Mouse (Mus musculus): ENCODE data around the gene Mlx. TPM values are rescaled to one million over a fixed set of nuclear protein-coding genes. Genes with fewer than 3 reads are reported as not detected.
A peak's percentile ranks its signal among the peaks of the same experiment; 100 is the strongest.

Mlx gene
- polyA plus RNA-seq, 1 experiment from 2014 or later = 42.8 TPM

DNA sequence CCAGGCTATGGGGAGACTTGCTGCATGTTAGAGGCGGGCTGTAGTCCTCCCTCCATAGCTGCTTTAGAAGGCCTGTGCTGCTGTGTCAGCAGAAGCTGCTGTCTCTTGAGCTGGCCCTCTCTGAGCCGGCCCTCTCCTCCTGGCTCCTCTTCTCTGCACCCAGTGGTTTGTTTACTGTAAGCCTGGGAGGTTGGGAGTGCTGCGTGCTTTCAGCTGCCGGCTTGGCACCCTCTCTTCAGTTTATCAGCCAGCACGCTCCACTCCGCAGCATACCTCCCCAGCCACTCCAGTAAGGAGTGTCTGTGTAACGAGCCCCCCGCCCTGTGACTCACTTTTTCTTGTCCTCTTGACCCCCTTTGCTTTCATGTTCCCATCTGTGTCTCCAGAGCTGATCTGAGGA is 30.2 kb upstream of the Mlx start:
- 64% methylated on average over 8 of the region's 8 CpGs for WGBS
- peaks cover 15% of the 10 kb centered on the region for H3K36me3 ChIP-seq
- no peak overlapping the region for H3K27ac ChIP-seq

GRCm38 (mm10) chr11:101057860-101058259 is 29.2 kb upstream of the Mlx start:
- Histone ChIP-seq H3K36me3 (peaks cover 21% of the 10 kb centered on the region), H3K9ac (no peak overlapping the region)
- ATAC-seq (ENCODE audit: insufficient number of reproducible peaks, insufficient read depth, low FRiP score, low TSS enrichment) = no peak

More for the DNA sequence above, 30.2 kb upstream of the Mlx start:
- no peak overlapping the region for H3K4me2 ChIP-seq (replicated peaks)
- H3K9me3 ChIP-seq = 0 out of 2 replicates have a peak, but pooled peaks cover 6% of the 10 kb centered on the region
- no peak for ATAC-seq (ENCODE audit: insufficient number of reproducible peaks, insufficient read depth, low FRiP score, low TSS enrichment)
- H3K9ac ChIP-seq = no peak overlapping the region
- H3K4me1 ChIP-seq = peaks cover 9% of the 10 kb centered on the region; the same call in 1 of the 2 replicates
- no peaks in the 10 kb centered on the region for H3K27me3 ChIP-seq
- no peak overlapping the region for H3K4me3 ChIP-seq

GRCm38 (mm10) chr11:101058726-101059125 is 28.4 kb upstream of the Mlx start:
- Histone ChIP-seq H3K9me3 (0 out of 2 replicates have a peak, but pooled peaks cover 3% of the 10 kb centered on the region), H3K4me1 (peaks cover 24% of the 10 kb centered on the region), H3K4me2 (replicated peaks) (no peak overlapping the region), H3K9ac (no peak overlapping the region), H3K27ac (no peak overlapping the region), H3K4me3 (no peak overlapping the region), H3K27me3 (no peaks in the 10 kb centered on the region), H3K36me3 (peaks cover 22% of the 10 kb centered on the region)
- no peak for ATAC-seq (ENCODE audit: insufficient number of reproducible peaks, insufficient read depth, low FRiP score, low TSS enrichment)
- WGBS = 75% methylated on average over 5 of the region's 5 CpGs

More at GRCm38 (mm10) chr11:101057860-101058259, 29.2 kb upstream of the Mlx start:
- Histone ChIP-seq H3K27me3 (no peaks in the 10 kb centered on the region), H3K9me3 (0 out of 2 replicates have a peak, but pooled peaks cover 6% of the 10 kb centered on the region), H3K27ac (no peak overlapping the region), H3K4me2 (replicated peaks) (no peak overlapping the region), H3K4me1 (peaks cover 16% of the 10 kb centered on the region), H3K4me3 (no peak overlapping the region)
- WGBS = 37% methylated on average over 5 of the region's 5 CpGs

DNA sequence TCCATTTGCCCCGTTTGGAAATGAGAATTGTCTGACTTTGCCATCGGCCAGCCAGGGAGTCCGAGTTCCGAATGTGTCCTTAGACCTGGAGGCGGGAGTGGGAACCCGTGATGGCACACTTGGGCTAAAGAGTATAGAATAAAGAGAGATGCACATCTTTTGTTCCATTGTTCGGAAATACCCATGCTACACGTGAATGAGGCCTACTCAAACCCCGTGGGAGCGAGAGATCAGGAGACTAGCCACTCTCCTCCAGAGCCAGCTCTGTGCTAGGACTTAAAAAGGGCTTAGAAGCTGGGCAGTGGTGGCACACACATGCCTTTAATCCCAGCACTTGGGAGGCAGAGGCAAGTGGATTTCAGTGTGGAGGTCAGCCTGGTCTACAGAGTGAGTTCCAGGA is 27.6 kb upstream of the Mlx start:
- 84% methylated on average over 10 of the region's 10 CpGs for WGBS
- Histone ChIP-seq H3K36me3 (peaks cover 25% of the 10 kb centered on the region), H3K4me2 (replicated peaks) (no peak overlapping the region), H3K9me3 (no peaks in the 10 kb centered on the region), H3K27me3 (no peaks in the 10 kb centered on the region), H3K27ac (peak overlapping the region; percentile 82), H3K4me3 (no peak overlapping the region), H3K4me1 (peaks cover 31% of the 10 kb centered on the region), H3K9ac (no peak overlapping the region)
- ATAC-seq (ENCODE audit: insufficient number of reproducible peaks, insufficient read depth, low FRiP score, low TSS enrichment) = no peak

- Histone ChIP-seq H3K36me3 (peaks cover 22% of the 10 kb centered on the region), H3K27ac (peak overlapping the region; percentile 82), H3K27me3 (no peaks in the 10 kb centered on the region), H3K9ac (no peak overlapping the region), H3K4me3 (no peak overlapping the region), H3K4me2 (replicated peaks) (no peak overlapping the region), H3K9me3 (no peaks in the 10 kb centered on the region), H3K4me1 (peaks cover 31% of the 10 kb centered on the region)
- ATAC-seq (ENCODE audit: insufficient number of reproducible peaks, insufficient read depth, low FRiP score, low TSS enrichment) = no peak
- 57% methylated on average over 8 of the region's 8 CpGs for WGBS
Measured at GRCm38 (mm10) chr11:101060126-101060525, 27.0 kb upstream of the Mlx start.

- Histone ChIP-seq H3K9me3 (no peaks in the 10 kb centered on the region), H3K27me3 (no peaks in the 10 kb centered on the region), H3K9ac (no peak overlapping the region), H3K4me2 (replicated peaks) (no peak overlapping the region), H3K36me3 (peaks cover 16% of the 10 kb centered on the region; the same call in 1 of the 2 replicates), H3K4me1 (peaks cover 31% of the 10 kb centered on the region), H3K27ac (no peak overlapping the region), H3K4me3 (no peak overlapping the region)
- no peak for ATAC-seq (ENCODE audit: insufficient number of reproducible peaks, insufficient read depth, low FRiP score, low TSS enrichment)
- WGBS = 82% methylated on average over 5 of the region's 5 CpGs
Measured at GRCm38 (mm10) chr11:101061049-101061448, 26.0 kb upstream of the Mlx start.

GRCm38 (mm10) chr11:101062165-101062884 is 24.8 kb upstream of the Mlx start:
- peaks cover 16% of the 10 kb centered on the region; the same call in 1 of the 2 replicates for H3K36me3 ChIP-seq
- no peak for ATAC-seq (ENCODE audit: insufficient number of reproducible peaks, insufficient read depth, low FRiP score, low TSS enrichment)
- no peaks in the 10 kb centered on the region for H3K27me3 ChIP-seq
- H3K9ac ChIP-seq = no peak overlapping the region
- no peak overlapping the region for H3K27ac ChIP-seq
- WGBS = 83% methylated on average over 12 of the region's 12 CpGs
- no peak overlapping the region for H3K4me3 ChIP-seq
- H3K4me1 ChIP-seq = peaks cover 31% of the 10 kb centered on the region
- H3K9me3 ChIP-seq = no peaks in the 10 kb centered on the region
- no peak overlapping the region for H3K4me2 ChIP-seq (replicated peaks)

GRCm38 (mm10) chr11:101062971-101063675 is 24.0 kb upstream of the Mlx start:
- Histone ChIP-seq H3K27me3 (no peaks in the 10 kb centered on the region), H3K4me2 (replicated peaks) (no peak overlapping the region), H3K9ac (no peak overlapping the region), H3K27ac (peak overlapping the region; percentile 86), H3K4me3 (no peak overlapping the region), H3K4me1 (peaks cover 31% of the 10 kb centered on the region), H3K9me3 (no peaks in the 10 kb centered on the region), H3K36me3 (peaks cover 16% of the 10 kb centered on the region; the same call in 1 of the 2 replicates)
- WGBS = 73% methylated on average over 14 of the region's 14 CpGs
- no peak; the same call in 1 of the 2 replicates for ATAC-seq (ENCODE audit: insufficient number of reproducible peaks, insufficient read depth, low FRiP score, low TSS enrichment)

- H3K4me3 ChIP-seq = no peak overlapping the region
Measured at GRCm38 (mm10) chr11:101063676-101064327, 23.3 kb upstream of the Mlx start.

DNA sequence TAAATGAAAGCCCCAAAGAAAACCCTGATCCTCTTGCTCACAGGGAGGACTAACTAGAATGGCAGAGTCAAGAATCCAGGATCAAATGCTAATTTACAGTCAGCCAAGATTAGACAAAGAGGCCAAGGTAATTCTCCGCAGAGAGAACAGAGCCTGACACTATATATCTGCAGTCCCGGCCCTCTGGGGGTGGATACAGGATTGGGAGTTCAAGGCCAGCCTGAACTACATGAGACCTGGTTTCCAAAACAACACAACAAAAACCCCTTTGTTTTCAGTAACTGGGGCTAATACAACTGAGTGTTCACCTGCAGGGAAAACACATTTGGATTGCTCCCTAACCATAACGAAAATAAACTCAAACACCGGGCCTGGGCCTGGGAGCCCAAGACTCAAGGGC is 22.6 kb upstream of the Mlx start:
- 68% methylated on average over 4 of the region's 4 CpGs for WGBS
- no peaks in the 10 kb centered on the region for H3K27me3 ChIP-seq
- H3K4me2 ChIP-seq (replicated peaks) = no peak overlapping the region
- H3K4me3 ChIP-seq = no peak overlapping the region
- peaks cover 13% of the 10 kb centered on the region; the same call in 1 of the 2 replicates for H3K36me3 ChIP-seq
- peak overlapping the region; percentile 86 for H3K27ac ChIP-seq
- peaks cover 31% of the 10 kb centered on the region for H3K4me1 ChIP-seq
- ATAC-seq (ENCODE audit: insufficient number of reproducible peaks, insufficient read depth, low FRiP score, low TSS enrichment) = no peak
- no peak overlapping the region for H3K9ac ChIP-seq
- H3K9me3 ChIP-seq = no peaks in the 10 kb centered on the region

More at GRCm38 (mm10) chr11:101063676-101064327, 23.3 kb upstream of the Mlx start:
- Histone ChIP-seq H3K4me2 (replicated peaks) (0 out of 2 replicates have a peak overlapping the region, but pooled peaks have one; percentile 9), H3K36me3 (peaks cover 16% of the 10 kb centered on the region; the same call in 1 of the 2 replicates), H3K4me1 (peaks cover 31% of the 10 kb centered on the region), H3K9ac (no peak overlapping the region), H3K9me3 (no peaks in the 10 kb centered on the region), H3K27ac (peak overlapping the region; percentile 86), H3K27me3 (no peaks in the 10 kb centered on the region)
- WGBS = 38% methylated on average over 12 of the region's 12 CpGs
- ATAC-seq (ENCODE audit: insufficient number of reproducible peaks, insufficient read depth, low FRiP score, low TSS enrichment) = 0 out of 2 replicates have a peak, but pooled peaks have one; percentile 38

- Histone ChIP-seq H3K9ac (no peak overlapping the region), H3K27ac (no peak overlapping the region), H3K4me1 (peaks cover 28% of the 10 kb centered on the region), H3K36me3 (peaks cover 13% of the 10 kb centered on the region; the same call in 1 of the 2 replicates), H3K4me2 (replicated peaks) (no peak overlapping the region), H3K9me3 (no peaks in the 10 kb centered on the region), H3K27me3 (no peaks in the 10 kb centered on the region), H3K4me3 (no peak overlapping the region)
- 89% methylated on average over 9 of the region's 9 CpGs for WGBS
- ATAC-seq (ENCODE audit: insufficient number of reproducible peaks, insufficient read depth, low FRiP score, low TSS enrichment) = no peak
Measured at GRCm38 (mm10) chr11:101065002-101065401, 22.1 kb upstream of the Mlx start.

Measured in embryonic facial prominence, embryonic 12.5 days (tissue).